Mouse (Mus musculus) intestine, embryonic 16.5 days (tissue): ENCODE measurements around the gene Stmn1. TPM values are rescaled to one million over a fixed set of nuclear protein-coding genes. Genes with fewer than 3 reads are reported as not detected.

ENCODE experiments used
- ATAC-seq: fragments of 200-750 bp; cut with Nextera tagmentation; 2 replicates; pipeline ENCODE4 v1.8.0; 2017; ENCODE audit warnings: moderate TSS enrichment, moderate library complexity
- H3K27ac ChIP-seq: fragments of 300-500 bp; sonication (generic); 2 replicates; pipeline ENCODE4 v1.5.1; 2014; ENCODE audit warnings: mild to moderate bottlenecking, low read length
- H3K27me3 ChIP-seq: fragments of 300-500 bp; sonication (generic); replicated peaks from 2 replicates; pipeline ENCODE4 v1.6.1; 2014; ENCODE audit warnings: low read length, control low read depth, mixed read lengths; ENCODE audit not compliant: control insufficient read depth, insufficient read depth
- H3K36me3 ChIP-seq: fragments of 300-500 bp; sonication (generic); 2 replicates; pipeline ENCODE4 v1.6.1; 2014; ENCODE audit warnings: low read length, control low read depth; ENCODE audit not compliant: control insufficient read depth, insufficient read depth
- H3K4me1 ChIP-seq: fragments of 300-500 bp; sonication (generic); 2 replicates; pipeline ENCODE4 v1.6.1; 2014; ENCODE audit warnings: low read length, control low read depth, mixed read lengths; ENCODE audit not compliant: control insufficient read depth, insufficient read depth
- H3K4me2 ChIP-seq: fragments of 300-500 bp; sonication (generic); 2 replicates; pipeline ENCODE4 v1.6.1; 2014; ENCODE audit warnings: low read depth, low read length, control low read depth
- H3K4me3 ChIP-seq: fragments of 300-500 bp; sonication (generic); 2 replicates; pipeline ENCODE4 v1.5.1; 2014; ENCODE audit warnings: mild to moderate bottlenecking, low read length
- H3K9ac ChIP-seq: fragments of 300-500 bp; sonication (generic); 2 replicates; pipeline ENCODE4 v1.6.1; 2014; ENCODE audit warnings: low read depth, low read length
- H3K9me3 ChIP-seq: fragments of 300-500 bp; sonication (generic); 2 replicates; pipeline ENCODE4 v1.6.1; 2016; ENCODE audit warnings: low read length, control low read depth; ENCODE audit not compliant: control insufficient read depth
- WGBS: fragments of 180-500 bp; shearing (Covaris S2); extraction: QIAGEN DNeasy Blood & Tissue Kit; methylation state at CpG from one replicate; pipeline ENCODE4 v1.1.7; 2014; 5-methylcytosine and 5-hydroxymethylcytosine counted together
- polyA plus RNA-seq: library from polyadenylated mRNA; unstranded; fragments of >200 nt; fragmentation: Nextera tagmentation; extraction: Ambion mirVana; gene quantifications from 2 replicates; pipeline ENCODE4 v1.2.1, GENCODE M21; 2015

The Stmn1 gene
- 982 and 1,127 TPM in 2 replicates for polyA plus RNA-seq

GRCm38 (mm10) chr4:134468215-134468575 is at the start of gene Stmn1:
Gene Stmn1, plus strand, starts transcription at chr4:134468320.
- Histone ChIP-seq H3K27ac (peak within 1 kb of the TSS; percentile 91), H3K4me3 (peak within 1 kb of the TSS; percentile 94), H3K9me3 (no peaks in the 10 kb centered on the region), H3K36me3 (peaks cover 12% of the 10 kb centered on the region), H3K4me2 (peak within 1 kb of the TSS; percentile 97), H3K4me1 (peaks cover 5% of the 10 kb centered on the region; the same call in 1 of the 2 replicates), H3K27me3 (no peaks in the 10 kb centered on the region), H3K9ac (peak within 1 kb of the TSS; percentile 89)
- peak; percentile 96 for ATAC-seq
- under 1% methylated on average over 31 of the region's 31 CpGs for WGBS

GRCm38 (mm10) chr4:134421971-134422370 is 46.1 kb upstream of the Stmn1 start:
- WGBS, result 65% methylated on average over 11 of the region's 11 CpGs
- H3K9ac ChIP-seq, result no peak overlapping the region
- peaks cover 20% of the 10 kb centered on the region for H3K36me3 ChIP-seq
- H3K27ac ChIP-seq, result no peak overlapping the region
- no peaks in the 10 kb centered on the region for H3K4me1 ChIP-seq
- ATAC-seq, result no peak
- H3K4me2 ChIP-seq, result no peak overlapping the region
- H3K27me3 ChIP-seq, result no peaks in the 10 kb centered on the region
- H3K9me3 ChIP-seq, result no peaks in the 10 kb centered on the region
- H3K4me3 ChIP-seq, result no peak overlapping the region

GRCm38 (mm10) chr4:134423949-134424348 is 44.2 kb upstream of the Stmn1 start:
- no peak for ATAC-seq
- H3K9ac ChIP-seq, result no peak overlapping the region

GRCm38 (mm10) chr4:134425088-134425487 is 43.0 kb upstream of the Stmn1 start:
- 68% methylated on average over 7 of the region's 7 CpGs for WGBS
- ATAC-seq, result no peak
- Histone ChIP-seq H3K4me1 (peaks cover 2% of the 10 kb centered on the region; the same call in 1 of the 2 replicates), H3K27ac (no peak overlapping the region), H3K9ac (no peak overlapping the region), H3K27me3 (no peaks in the 10 kb centered on the region), H3K9me3 (no peaks in the 10 kb centered on the region), H3K4me2 (no peak overlapping the region), H3K36me3 (peaks cover 9% of the 10 kb centered on the region), H3K4me3 (no peak overlapping the region)

More at GRCm38 (mm10) chr4:134423949-134424348, 44.2 kb upstream of the Stmn1 start:
- WGBS, result 90% methylated on average over 7 of the region's 7 CpGs
- Histone ChIP-seq H3K4me3 (no peak overlapping the region), H3K4me1 (no peaks in the 10 kb centered on the region), H3K27ac (no peak overlapping the region), H3K4me2 (no peak overlapping the region), H3K36me3 (peaks cover 9% of the 10 kb centered on the region), H3K9me3 (no peaks in the 10 kb centered on the region), H3K27me3 (no peaks in the 10 kb centered on the region)

GRCm38 (mm10) chr4:134430381-134431004 is 37.6 kb upstream of the Stmn1 start:
- peak; percentile 58; the same call in 1 of the 2 replicates for ATAC-seq
- no peaks in the 10 kb centered on the region for H3K9me3 ChIP-seq
- peaks cover 12% of the 10 kb centered on the region for H3K4me1 ChIP-seq
- H3K9ac ChIP-seq, result peak overlapping the region; percentile 59
- H3K36me3 ChIP-seq, result no peaks in the 10 kb centered on the region
- 29% methylated on average over 23 of the region's 23 CpGs for WGBS
- peak overlapping the region; percentile 25; the same call in 1 of the 2 replicates for H3K4me2 ChIP-seq
- H3K4me3 ChIP-seq, result no peak overlapping the region
- H3K27ac ChIP-seq, result peak overlapping the region; percentile 78
- no peaks in the 10 kb centered on the region for H3K27me3 ChIP-seq

- no peak overlapping the region for H3K27ac ChIP-seq
- peaks cover 12% of the 10 kb centered on the region for H3K4me1 ChIP-seq
- H3K9me3 ChIP-seq, result no peaks in the 10 kb centered on the region
- H3K4me3 ChIP-seq, result no peak overlapping the region
- H3K27me3 ChIP-seq, result no peaks in the 10 kb centered on the region
- ATAC-seq, result no peak
- H3K36me3 ChIP-seq, result no peaks in the 10 kb centered on the region
- H3K9ac ChIP-seq, result no peak overlapping the region
- H3K4me2 ChIP-seq, result no peak overlapping the region
- 83% methylated on average over 15 of the region's 15 CpGs for WGBS
Observed at GRCm38 (mm10) chr4:134432686-134433360, 35.3 kb upstream of the Stmn1 start.

GRCm38 (mm10) chr4:134436185-134436584 is 31.9 kb upstream of the Stmn1 start:
- Histone ChIP-seq H3K27me3 (no peaks in the 10 kb centered on the region), H3K9ac (no peak overlapping the region), H3K4me3 (no peak overlapping the region), H3K9me3 (no peaks in the 10 kb centered on the region), H3K36me3 (no peaks in the 10 kb centered on the region), H3K27ac (no peak overlapping the region), H3K4me2 (no peak overlapping the region), H3K4me1 (no peaks in the 10 kb centered on the region)
- WGBS, result 40% methylated on average over 7 of the region's 7 CpGs
- no peak for ATAC-seq

GRCm38 (mm10) chr4:134436659-134437058 is 31.5 kb upstream of the Stmn1 start:
- no peak overlapping the region for H3K4me3 ChIP-seq
- H3K4me1 ChIP-seq, result no peaks in the 10 kb centered on the region
- H3K27ac ChIP-seq, result no peak overlapping the region
- H3K4me2 ChIP-seq, result no peak overlapping the region
- H3K36me3 ChIP-seq, result no peaks in the 10 kb centered on the region
- H3K9ac ChIP-seq, result no peak overlapping the region
- no peaks in the 10 kb centered on the region for H3K9me3 ChIP-seq
- ATAC-seq, result no peak
- H3K27me3 ChIP-seq, result no peaks in the 10 kb centered on the region
- WGBS, result 67% methylated on average over 10 of the region's 10 CpGs

- Histone ChIP-seq H3K4me3 (no peak overlapping the region), H3K9ac (no peak overlapping the region), H3K27me3 (no peaks in the 10 kb centered on the region), H3K36me3 (no peaks in the 10 kb centered on the region), H3K4me2 (no peak overlapping the region), H3K4me1 (no peaks in the 10 kb centered on the region), H3K27ac (no peak overlapping the region), H3K9me3 (no peaks in the 10 kb centered on the region)
- ATAC-seq, result 0 out of 2 replicates have a peak, but pooled peaks have one; percentile 26
- WGBS, result 56% methylated on average over 3 of the region's 3 CpGs
Observed at GRCm38 (mm10) chr4:134439119-134439518, 29.0 kb upstream of the Stmn1 start.
